Mouse (Mus musculus) lung, adult 18-20 months (tissue): ENCODE data around the gene Spo11.

Experiments used
- DNase-seq, 2 experiments: peaks; one replicate each; pipeline ENCODE4 v3.0.0; 2022; ENCODE audit warnings: mixed read lengths in 2 of 2

Spo11 gene

DNA sequence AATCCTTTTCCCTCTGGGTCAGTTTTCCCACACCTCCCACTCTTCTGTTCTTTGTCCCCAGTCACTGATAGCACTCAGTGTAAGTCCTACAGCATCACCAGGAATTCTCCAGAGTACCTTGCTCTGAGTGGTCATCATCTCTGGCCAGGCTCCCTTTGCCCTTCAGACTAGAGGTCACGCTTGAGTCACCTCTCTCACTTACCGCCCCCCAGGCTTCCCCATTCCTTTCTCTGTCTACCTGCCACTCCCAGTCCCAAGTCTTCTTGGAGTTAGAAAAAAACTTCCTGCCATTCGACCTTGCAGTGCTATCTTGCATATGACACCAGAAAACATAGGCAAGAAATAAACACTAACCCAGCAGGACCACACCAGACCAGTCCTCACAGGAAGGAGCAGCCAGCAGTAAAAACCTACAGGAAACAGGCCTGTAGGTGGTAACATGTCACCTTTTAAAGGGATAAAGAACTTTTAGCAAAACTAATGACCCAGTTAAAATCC is 32.8 kb downstream of the Spo11 start:
- DNase-seq: no peak

DNA sequence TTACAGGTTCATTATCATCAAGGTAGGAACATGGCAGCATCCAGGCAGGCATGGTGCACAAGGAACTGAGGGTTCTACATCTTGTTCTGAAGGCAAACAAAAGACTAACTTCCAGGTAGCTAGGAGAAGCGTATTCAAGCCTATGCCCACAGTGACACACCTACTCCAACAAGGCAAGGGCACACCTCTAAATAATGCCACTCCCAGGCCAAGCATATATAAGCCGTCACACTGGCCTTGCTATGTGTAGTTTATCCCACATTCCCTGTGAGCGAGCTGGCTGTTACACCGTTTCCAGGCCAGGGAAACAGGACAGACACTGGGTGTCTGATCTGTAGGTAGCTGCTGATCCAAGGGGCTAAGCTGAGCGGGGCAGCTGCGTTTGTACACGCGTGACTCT is 33.9 kb downstream of the Spo11 start:
- no peak for DNase-seq

DNA sequence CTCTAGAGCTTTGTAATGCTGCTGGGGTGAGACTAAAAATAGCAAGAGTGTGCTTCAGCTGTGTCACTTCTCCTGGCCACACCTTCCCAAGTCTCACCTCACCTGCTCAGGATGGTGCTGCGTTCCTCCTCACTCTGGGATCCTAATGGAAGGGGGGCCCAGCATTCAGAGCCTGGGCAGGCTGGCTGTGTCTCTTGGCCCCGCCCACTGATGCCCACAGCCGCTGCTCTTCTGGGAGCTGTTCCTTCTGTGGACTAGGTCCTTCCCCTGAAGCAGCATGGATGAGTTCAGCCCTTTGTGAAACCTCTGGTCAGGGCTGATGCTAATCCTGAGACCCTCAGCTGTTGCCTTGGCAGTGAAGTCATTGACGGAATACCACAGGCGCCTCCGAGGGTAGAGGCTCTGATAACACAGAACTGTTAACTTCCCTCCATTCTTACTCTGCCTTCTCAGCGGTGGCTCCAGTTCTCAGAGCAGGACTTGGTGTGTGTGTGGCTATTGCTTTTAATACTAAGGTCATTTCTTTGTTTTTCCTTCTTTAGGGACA is 37.3 kb downstream of the Spo11 start:
- no peak for DNase-seq

DNA sequence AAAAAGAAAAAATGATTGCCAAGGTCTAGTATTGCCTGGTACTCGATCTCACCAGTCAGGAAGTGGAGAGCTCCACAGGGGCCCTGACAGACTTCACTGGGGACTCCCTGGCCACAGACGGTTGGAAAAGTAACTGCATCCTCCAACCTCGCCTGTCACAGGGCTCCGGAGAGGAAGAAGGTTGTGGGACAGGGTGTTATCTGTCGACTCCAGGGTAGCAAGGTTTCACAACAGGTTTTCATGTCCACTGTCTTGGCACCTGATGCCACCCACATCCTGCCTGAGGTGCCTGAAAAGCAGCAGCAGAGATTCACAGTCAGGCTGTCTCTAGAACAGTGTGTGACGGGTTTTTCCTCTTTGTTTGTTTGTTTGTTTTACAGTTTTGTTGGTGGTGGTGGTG is 40.4 kb downstream of the Spo11 start:
- no peak for DNase-seq

DNA sequence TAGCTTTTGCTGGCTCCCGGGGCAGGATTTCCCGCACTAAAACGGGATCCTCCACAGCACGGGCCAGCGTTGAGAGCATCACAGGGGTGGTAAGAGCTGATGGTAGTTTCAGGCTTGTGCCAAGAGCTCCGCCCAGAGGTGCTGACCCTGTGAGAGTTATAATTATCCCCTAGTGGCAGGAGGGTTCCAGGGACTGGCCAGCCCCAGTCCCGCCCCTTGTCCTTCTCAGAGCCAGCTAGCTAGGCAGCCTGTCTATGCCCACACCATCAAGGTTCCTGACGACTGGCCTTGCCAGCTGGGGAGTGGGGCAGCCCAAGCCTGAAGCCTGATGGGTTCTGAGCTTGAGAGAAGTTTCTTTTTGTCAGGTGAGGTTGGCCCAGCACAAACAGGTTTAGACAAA is 41.1 kb downstream of the Spo11 start:
- DNase-seq: peak in 1 of 2 experiments; percentile 43

DNA sequence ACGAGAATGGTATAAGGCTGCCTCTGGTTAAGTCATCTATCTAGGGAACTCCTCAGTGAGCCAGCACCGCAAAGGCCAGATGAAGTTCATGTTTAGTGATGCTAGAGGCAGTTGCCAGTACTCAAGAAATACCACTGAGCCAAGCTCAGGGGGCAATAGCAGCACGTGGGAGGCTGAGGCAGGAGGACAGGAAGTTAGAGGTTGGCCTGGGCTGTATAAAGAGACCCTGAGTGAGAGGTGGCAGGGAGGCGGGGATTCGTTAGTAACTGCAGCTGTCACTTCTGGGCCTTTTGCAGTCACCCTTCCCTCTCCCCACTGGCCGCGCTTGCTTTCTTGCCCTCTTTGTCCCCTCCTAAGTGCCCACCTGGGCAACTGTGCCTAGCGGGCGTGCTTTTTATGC is 41.8 kb downstream of the Spo11 start:
- DNase-seq: no peak

DNA sequence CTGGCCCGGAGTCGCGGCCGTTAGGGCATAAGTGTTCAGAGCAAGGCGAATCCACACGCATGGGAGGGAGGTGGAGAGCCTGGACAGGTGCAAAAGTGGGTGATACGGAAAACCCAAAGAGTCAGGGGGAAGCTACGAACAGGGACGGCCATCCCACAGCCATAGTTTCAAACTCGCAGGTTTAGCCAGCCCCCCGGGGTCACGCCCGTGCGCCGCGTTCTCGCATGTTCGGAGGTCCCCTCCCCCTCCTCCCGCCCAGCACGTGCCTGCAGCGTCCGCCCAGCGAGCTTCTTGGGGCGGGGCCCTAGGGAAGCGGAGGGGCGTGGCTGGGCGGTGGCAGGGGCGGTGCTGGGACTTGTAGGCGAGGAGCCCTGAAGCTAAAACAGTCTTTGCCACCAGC is 42.3 kb downstream of the Spo11 start:
- DNase-seq: peak; percentile 93 to 94

DNA sequence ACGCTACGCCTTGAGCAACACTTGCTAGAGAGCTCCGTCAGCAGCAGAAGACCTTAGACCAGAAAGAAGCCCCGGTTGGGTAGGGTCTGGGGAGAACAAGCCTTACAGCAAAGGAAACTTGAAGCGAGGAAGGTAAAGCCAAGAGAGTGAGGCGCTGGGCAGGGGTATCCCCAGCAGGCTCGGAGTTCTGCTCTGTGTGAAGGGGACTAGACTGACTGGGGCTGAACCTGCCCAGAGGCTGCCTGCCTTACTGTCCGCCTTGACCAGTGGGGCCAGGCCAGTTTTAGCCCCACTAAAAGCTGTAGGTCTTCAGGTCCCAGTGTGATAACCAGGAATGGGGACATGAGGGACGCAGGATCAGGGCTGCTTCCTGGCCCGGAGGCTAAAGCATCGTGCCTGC is 42.9 kb downstream of the Spo11 start, which contains the start of gene Rbm38:
TSS of gene Rbm38 (plus strand) at position 69 of the 400 bp plus-strand sequence.
- no peak for DNase-seq

DNA sequence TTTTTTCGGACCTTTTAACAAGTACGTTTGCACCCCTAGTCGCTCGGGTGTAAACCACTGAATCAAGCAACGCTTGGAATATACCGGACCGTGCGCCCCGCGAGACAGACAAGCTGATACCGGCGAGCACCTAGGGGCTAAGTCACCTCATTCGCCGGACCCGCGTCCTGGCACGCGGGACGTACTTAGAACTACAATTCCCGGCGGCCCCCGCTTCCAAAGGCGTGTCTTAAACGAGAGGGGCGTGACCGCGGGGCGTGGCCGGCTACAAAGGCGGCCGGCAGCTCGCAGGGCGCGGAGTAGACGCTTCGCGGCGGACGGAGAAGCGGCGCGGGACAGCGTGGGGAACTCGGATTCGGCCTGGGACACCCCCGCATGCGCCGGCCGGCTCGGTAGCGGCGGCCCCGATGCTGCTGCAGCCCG is 44.1 kb downstream of the Spo11 start:
- peak; percentile 92 to 93 for DNase-seq

DNA sequence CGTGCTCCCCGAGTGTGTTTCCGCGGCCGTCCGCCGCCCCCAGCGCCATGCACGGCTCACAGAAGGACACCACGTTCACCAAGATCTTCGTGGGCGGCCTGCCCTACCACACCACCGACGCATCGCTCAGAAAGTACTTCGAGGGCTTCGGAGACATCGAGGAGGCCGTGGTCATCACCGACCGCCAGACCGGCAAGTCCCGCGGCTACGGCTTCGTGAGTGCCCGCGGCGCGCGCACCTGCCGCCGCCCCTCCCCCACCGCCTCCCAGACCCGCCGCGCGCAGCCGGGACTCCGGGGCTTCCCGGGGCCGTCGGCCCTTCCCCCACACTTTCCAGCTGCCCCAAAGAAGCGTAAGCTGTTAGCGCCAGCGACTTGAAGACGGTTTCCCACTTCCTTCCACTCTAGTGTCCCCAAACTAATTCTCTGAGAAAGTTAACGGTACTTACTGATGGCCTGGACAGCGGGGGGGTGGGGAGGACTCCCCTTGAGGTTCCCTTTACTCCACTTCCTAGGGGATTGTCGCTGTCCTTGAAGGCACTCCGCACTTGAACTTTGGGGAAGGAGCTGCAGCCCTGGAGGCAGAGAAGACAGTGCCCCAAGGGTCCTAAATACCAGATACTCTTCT is 44.7 kb downstream of the Spo11 start:
- peak in 1 of 2 experiments; percentile 29 for DNase-seq

DNA sequence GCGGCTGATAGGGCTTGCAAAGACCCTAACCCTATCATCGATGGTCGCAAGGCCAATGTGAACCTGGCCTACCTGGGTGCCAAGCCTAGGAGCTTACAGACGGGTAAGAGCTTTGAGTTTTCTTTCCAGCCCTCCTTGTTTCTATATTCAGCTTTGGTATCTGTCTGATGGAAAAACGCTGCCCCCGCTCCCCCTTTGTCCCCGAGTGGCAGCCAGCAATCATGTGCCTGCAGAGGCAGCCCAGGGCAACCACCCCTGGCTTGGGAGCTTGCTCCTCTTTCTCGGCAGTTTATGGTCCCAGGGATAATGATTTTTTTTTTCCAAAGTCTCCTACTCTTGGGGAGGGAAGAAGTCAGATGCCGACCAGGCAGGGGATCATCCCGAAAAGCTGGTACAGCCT is 45.3 kb downstream of the Spo11 start:
- DNase-seq: no peak

DNA sequence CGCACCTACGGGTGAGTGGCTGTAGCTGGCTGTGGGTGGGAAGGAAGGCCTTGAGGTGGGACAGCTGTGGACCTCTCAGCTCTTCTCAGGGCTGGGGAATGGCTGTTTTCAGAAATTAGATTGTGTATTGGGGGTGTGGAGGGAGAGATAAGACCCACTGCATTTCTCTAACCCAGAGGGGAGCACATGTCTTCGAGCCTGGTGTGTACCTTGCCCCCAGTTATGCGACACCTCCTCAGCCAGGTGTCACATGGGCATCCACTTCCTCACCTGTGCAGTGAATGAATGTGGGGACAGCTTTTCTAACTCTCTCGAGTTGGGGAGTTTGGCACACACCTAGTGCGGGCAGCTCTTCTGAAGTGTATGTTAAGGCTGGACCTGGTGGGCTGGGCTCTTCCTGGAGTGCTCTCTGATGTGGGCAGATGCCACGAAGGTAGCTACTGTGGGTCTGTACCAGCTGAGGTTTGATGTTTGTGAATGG is 45.9 kb downstream of the Spo11 start:
- no peak for DNase-seq

DNA sequence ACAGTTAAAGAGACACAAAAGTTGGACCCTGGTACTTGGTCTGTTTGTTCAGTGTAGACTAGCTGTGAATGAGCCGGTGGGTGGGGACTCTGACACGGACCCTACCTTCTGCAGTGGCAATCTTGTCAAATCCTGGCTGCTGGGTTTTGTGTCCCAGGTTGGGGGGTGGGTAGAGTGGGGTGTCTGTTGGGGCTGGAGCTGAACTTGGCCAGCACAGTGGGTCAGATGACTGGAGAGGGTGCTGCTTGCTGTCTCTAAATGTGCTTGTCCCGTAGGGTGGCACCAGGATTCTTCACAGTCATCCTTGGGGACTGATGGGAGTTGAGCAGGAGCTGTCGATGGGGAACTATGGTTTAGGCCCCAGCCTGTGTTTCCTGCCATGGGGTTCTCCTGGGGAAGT is 46.5 kb downstream of the Spo11 start:
- no peak for DNase-seq

DNA sequence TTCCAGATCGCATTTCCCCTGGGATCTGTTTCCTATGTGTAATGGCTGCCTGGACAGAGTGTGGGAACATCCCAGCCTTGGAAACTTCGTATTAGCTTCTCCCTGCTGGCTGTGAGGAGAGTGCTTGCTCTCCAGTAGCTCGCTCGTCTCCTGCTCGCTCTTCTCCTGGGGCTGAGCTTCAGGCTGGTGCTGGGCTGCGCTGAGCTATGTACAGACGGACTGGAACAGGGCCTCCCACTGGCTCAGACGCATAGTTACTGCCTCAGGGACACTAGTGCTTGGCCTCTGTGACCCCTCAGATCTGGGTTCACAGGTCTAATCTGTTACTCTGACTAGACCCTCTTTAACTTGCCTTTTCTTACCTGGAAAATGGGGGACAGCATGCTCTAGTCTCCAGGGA is 46.9 kb downstream of the Spo11 start:
- DNase-seq: no peak

DNA sequence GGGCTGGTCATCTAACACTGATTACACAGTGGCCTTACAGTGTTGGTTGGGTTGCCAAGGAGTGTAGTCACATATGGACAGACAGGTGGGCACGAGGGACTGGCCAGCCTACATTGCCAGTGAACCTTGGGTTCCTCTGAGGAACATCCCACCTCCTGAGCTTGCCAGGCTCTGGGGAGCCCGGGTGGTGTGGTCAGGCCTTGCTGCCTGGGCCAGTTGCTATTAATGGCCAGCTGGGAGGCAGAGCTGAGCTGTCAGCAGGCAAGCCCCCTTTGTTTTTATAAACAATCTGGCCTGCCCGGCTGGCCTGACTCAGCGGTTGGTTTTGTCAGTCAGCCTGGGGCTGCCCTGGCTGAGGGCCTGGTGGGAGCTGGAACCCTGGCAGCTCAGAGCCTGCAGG is 47.4 kb downstream of the Spo11 start:
- DNase-seq: no peak

DNA sequence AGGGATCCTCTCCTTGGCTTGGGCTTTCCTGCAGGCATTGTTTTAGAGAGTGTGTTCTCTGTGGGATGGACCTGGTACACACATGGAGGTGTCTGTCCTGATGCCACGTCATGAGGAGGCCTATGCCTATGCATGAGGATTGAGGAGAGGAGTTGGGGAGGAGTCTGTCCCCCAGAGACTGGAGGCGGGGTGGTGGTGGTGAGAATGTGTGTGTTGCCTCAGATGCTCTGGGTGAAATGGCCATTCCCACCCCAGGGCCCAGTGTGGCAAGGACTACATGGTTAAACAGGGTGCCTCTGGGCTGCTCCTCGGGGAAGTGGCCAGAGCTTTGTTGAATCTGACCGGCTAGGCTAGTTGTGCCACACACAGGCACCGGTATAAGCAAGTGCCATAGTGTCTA is 48.8 kb downstream of the Spo11 start:
- DNase-seq: no peak

DNA sequence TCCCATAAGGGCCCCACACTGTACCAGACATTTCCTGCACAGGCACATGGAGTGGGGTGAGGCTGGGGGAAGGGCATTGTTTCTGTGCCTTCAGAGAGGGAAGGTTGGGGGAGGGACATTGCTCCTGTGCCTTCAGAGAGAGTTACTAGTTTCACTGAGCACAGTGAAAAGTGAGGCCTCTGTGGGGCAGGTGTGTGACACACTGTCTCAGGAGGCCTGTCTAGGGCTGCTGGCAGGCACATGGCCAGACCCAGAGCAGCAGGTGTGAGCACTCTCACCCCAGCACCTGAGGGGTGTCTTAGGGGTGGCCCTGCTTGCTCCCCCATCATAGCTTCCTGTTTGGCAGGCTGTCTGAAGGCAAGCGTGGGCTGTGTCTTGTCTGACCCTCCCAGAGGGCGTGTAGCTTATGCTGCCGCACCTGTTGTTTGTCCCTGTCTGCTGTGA is 49.2 kb downstream of the Spo11 start:
- peak; percentile 25 to 29 for DNase-seq

DNA sequence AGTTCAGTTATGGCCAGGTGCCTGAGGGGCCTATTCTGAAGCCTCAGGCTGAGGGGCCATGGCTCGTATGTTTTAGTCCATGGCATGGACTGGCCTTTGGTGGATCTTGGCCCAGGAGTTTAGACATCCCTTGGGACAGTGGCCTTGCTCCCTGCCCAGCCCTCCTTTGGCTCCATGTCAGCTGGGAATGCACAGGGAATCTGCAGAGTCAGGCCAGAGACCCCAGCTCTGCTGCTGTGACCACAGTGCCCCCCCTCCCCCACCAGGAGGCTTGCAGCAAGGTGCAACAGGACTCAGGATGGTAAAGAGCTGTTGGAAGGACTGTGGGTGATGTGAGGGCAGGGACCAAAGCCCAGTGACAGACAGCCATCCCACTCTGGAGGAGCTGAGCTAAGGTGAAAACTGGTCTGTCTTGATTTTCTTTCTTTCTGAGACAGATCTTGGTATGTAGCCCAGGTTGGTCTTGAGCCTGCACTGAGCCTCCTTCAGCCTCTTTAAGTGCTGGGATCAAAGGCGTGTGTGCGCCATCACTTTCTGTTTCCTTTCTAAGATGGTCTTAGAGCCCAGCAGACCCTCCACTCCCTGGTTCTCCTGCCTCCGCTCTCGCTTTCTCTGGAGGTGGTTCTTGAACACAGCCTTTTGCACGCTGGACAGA is 49.8 kb downstream of the Spo11 start:
- DNase-seq: no peak

DNA sequence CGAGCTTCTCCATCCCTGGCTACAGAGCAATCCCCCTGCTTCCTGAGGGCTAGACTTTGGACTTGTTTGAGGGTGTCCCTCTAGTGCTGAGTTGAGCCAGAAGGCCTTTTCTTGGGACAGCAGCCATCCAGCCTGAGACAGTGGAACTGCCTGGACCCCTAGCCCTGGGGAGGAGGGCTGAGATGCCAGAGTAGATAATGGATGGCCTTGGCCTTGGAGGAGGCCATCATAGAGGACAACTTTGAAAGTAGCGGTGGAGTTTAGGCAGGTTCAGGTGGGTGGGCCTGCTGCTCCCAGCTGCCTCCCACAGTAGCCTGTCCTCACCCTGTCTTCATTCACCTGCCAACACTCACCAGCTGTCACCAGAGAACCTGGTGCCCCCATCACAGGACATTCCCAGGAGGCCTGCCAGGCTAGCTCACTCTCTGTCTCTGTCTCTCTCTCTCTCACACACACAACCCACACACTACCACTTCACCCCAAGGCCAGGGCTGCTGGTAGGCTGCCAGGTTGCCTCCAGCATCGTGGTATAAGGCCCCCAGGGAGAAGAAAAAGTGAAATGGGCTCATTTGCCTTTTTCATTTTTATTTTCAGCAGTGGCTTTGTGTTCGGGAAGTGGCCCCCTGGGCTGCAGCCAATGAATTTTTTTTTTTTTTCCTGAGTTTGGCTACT is 50.5 kb downstream of the Spo11 start:
- DNase-seq: no peak

DNA sequence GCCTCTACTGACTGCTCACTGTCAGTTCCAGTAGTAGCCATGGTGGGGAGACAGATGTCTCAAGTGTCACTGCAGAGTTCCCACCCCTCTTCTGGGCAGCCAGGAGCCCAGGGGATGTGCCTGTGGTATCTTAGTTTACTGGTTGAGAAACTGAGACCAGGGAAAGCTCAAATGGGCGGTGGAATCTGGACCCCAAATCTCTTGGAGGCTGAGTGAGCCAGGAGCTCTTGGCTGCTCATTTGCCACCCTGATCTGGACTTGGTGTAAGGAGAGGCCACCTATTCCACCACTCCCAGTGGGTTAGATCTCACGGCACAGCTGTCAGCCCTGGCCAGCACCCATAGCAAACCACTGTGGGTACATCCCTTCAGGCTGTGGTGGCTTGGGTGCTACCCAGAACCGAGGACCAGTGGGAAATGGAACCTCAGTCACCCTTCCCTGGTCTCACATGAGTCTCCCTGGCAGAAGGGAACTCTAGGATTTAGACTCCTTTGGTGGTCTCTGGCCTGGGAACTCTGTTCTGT is 51.1 kb downstream of the Spo11 start:
- no peak for DNase-seq

DNA sequence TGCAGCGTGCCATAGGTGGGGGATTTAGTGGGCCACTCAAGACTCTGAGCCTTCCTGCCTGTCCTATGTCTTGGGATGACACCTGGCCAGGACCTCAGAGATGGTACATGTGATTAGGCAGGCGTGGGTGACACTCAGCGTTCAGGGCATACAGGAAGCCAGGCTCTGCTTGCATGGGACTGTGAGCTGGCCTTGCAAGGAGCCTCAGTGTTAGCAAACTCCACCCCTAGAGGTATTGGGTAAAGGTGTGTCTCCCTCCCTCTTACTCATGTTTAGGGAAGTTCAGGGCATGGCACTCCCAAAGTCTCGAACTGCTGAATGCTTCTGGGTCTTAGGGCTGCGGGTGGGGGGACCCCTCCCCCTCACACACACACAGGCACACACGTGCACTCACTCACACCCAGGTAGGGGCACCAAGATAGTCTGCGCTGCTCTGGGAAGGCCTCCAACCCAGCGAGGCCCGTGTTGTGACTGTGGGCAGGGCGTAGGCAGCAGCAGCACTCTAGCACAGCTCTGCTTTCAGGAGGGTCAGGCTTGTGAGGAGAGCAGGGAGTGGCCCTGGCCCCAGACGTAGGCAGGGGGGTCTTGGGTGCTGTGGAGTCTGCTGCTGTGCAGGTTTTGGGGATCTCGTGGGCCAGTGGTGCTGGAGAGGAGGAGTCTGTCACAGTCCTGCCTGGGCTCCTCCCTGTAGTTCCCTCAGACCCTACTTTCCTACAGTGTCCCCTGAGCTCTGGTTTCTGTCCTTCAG is 53.3 kb downstream of the Spo11 start:
- DNase-seq: no peak

DNA sequence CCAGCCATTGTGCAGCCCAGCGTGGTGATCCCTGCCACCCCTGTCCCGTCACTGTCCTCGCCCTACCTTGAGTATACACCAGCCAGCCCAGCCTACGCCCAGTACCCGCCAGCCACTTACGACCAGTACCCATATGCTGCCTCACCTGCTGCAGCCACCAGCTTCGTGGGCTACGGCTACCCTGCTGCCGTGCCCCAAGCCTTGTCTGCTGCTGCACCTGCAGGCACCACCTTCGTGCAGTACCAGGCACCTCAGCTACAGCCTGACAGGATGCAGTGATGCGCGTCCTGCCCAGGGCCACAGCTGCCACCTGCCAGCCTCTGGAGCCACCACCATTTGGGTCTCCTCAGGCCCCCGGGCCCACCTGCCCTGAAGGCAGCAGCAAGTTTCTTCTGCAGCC is 56.0 kb downstream of the Spo11 start:
- DNase-seq: no peak

DNA sequence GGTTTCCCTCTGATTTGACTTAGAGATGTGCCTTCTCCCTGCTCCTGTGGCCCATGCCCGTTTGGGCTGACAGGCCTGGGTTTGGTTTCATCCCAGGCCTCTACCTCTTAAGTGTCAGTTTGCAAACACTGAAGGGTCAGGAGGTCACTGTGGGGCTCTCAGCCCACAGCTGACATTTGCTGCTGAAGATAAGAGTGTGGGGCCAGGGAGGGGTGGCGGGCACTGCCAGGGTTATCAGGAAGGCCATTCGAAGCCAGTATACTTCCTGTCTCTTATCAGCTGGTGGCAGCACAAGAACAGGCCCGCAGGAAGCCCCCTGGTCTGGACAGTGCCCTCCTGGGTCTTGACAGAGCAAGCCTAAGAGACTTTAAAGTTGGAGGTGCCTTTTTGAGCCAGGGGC is 57.5 kb downstream of the Spo11 start:
- no peak for DNase-seq
